Mouse (Mus musculus) liver, embryonic 13.5 days (tissue): Measurements from ENCODE around the gene Rbm47. TPM values are rescaled to one million over a fixed set of nuclear protein-coding genes. Genes with fewer than 3 reads are reported as not detected.

Experiments
- ATAC-seq: fragments of 200-750 bp; cut with Nextera tagmentation; 2 replicates; pipeline ENCODE4 v1.8.0; 2017; ENCODE audit warnings: low read depth, mild to moderate bottlenecking, moderate number of reproducible peaks, moderate library complexity
- DNase-seq: peaks from one replicate; pipeline ENCODE4 v3.0.0; 2022
- H3K27ac ChIP-seq: fragments of 300-500 bp; sonication (generic); 2 replicates; pipeline ENCODE4 v1.5.1; 2015; ENCODE audit warnings: moderate library complexity, mild to moderate bottlenecking, inconsistent platforms
- H3K27me3 ChIP-seq: fragments of 300-500 bp; sonication (generic); 2 replicates; pipeline ENCODE4 v1.6.1; 2015; ENCODE audit warnings: mild to moderate bottlenecking, inconsistent platforms
- H3K36me3 ChIP-seq: fragments of 300-500 bp; sonication (generic); 2 replicates; pipeline ENCODE4 v1.6.1; 2015; ENCODE audit warnings: mild to moderate bottlenecking, inconsistent platforms
- H3K4me1 ChIP-seq: fragments of 300-500 bp; sonication (generic); replicated peaks from 2 replicates; pipeline ENCODE4 v1.6.1; 2015; ENCODE audit warnings: inconsistent platforms
- H3K4me2 ChIP-seq: fragments of 300-500 bp; sonication (generic); 2 replicates; pipeline ENCODE4 v1.6.1; 2015; ENCODE audit warnings: inconsistent platforms, mild to moderate bottlenecking, moderate library complexity
- H3K4me3 ChIP-seq: fragments of 300-500 bp; sonication (generic); replicated peaks from 2 replicates; pipeline ENCODE4 v1.5.1; 2015; ENCODE audit warnings: mild to moderate bottlenecking, inconsistent platforms
- H3K9ac ChIP-seq: fragments of 300-500 bp; sonication (generic); 2 replicates; pipeline ENCODE4 v1.6.1; 2015; ENCODE audit warnings: mild to moderate bottlenecking, inconsistent platforms
- H3K9me3 ChIP-seq: fragments of 300-500 bp; sonication (generic); replicated peaks from 2 replicates; pipeline ENCODE4 v1.6.1; 2016; ENCODE audit warnings: inconsistent platforms
- WGBS: fragments of 180-500 bp; shearing (Covaris S2); methylation state at CpG from one replicate; pipeline ENCODE4 v1.1.7; 2015; ENCODE audit not compliant: insufficient replicate concordance; 5-methylcytosine and 5-hydroxymethylcytosine counted together
- polyA plus RNA-seq: library from polyadenylated mRNA; unstranded; fragments of >200 nt; fragmentation: Nextera tagmentation; extraction: Ambion mirVana; gene quantifications from 2 replicates; pipeline ENCODE4 v1.2.1, GENCODE M21; 2015

Gene Rbm47
- polyA plus RNA-seq, 1 experiment from 2014 or later, result 8.1 TPM

DNA sequence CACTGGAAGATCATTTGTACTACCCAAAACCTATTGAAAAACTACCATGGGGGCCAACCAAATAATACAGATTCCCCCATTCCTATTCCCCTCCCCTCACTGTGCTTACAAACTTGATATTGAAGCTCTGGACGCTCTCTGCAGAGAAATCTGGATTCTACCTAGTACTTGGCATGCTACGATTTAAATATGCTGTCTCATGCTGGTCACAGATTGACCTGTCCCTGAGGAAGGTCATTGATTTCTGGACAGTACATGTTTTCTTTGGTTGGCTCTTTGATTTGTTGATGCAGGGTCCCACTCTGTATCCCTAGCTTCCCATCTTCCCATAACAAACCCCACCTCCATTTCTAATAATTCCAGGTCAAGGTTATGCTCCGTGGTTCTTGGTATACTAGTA, 88.4 kb downstream of the Rbm47 start:
- Histone ChIP-seq H3K9ac (no peak overlapping the region), H3K9me3 (no peaks in the 10 kb centered on the region), H3K4me1 (peaks cover 10% of the 10 kb centered on the region), H3K27ac (no peak overlapping the region), H3K4me3 (no peak overlapping the region), H3K4me2 (no peak overlapping the region), H3K36me3 (no peaks in the 10 kb centered on the region), H3K27me3 (no peaks in the 10 kb centered on the region)
- DNase-seq (no peak), ATAC-seq (no peak)
- WGBS, result 62% methylated on average over 3 of the region's 3 CpGs

DNA sequence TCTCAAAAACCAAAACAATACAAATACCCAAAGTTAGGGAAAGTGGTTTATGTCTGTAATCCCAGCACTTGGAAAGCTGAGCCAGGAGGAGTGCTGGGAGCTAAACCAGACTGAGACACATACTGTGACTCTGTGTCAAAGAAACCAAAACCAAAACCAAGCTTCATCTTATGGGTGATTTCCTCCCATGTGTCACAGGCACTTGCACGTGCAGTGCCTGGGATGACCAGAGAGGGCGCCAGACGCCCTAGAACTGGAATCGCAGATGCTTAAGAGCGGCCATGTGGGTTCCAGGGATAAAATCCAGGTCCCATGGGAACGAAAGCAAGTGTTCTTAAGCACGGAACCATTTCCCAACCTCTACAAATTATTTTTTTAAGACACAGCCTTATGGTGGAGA, 89.6 kb downstream of the Rbm47 start:
- WGBS, result 35% methylated on average over 7 of the region's 7 CpGs
- no peaks in the 10 kb centered on the region for H3K9me3 ChIP-seq
- H3K36me3 ChIP-seq, result no peaks in the 10 kb centered on the region
- peaks cover 15% of the 10 kb centered on the region for H3K4me1 ChIP-seq
- no peak overlapping the region for H3K27ac ChIP-seq
- no peaks in the 10 kb centered on the region for H3K27me3 ChIP-seq
- ATAC-seq (no peak), DNase-seq (peak; percentile 22)
- H3K9ac ChIP-seq, result no peak overlapping the region
- H3K4me2 ChIP-seq, result no peak overlapping the region
- H3K4me3 ChIP-seq, result no peak overlapping the region

DNA sequence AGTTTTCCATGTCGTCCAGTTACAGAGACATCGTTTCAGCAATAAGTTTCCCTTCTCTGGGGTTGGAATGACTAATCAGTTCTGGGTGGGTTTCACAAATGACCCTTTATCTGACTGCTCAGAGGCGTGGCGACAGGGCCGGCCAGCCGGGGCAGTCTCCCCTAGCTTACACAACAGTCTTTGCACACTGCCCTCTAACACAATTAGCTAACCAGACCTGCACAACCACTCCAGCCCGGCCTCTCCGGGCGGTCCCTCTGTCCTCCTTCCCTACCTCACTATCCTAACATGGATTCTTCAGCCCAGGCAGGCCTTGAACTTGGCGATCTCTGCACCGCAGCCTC, 90.7 kb downstream of the Rbm47 start:
- ATAC-seq, result peak; percentile 65
- Histone ChIP-seq H3K9me3 (no peaks in the 10 kb centered on the region), H3K4me2 (peak overlapping the region; percentile 38), H3K4me1 (peaks cover 26% of the 10 kb centered on the region), H3K36me3 (no peaks in the 10 kb centered on the region), H3K27me3 (no peaks in the 10 kb centered on the region), H3K27ac (peak overlapping the region; percentile 71), H3K9ac (no peak overlapping the region), H3K4me3 (no peak overlapping the region)
- WGBS, result 49% methylated on average over 11 of the region's 11 CpGs
- no peak for DNase-seq

DNA sequence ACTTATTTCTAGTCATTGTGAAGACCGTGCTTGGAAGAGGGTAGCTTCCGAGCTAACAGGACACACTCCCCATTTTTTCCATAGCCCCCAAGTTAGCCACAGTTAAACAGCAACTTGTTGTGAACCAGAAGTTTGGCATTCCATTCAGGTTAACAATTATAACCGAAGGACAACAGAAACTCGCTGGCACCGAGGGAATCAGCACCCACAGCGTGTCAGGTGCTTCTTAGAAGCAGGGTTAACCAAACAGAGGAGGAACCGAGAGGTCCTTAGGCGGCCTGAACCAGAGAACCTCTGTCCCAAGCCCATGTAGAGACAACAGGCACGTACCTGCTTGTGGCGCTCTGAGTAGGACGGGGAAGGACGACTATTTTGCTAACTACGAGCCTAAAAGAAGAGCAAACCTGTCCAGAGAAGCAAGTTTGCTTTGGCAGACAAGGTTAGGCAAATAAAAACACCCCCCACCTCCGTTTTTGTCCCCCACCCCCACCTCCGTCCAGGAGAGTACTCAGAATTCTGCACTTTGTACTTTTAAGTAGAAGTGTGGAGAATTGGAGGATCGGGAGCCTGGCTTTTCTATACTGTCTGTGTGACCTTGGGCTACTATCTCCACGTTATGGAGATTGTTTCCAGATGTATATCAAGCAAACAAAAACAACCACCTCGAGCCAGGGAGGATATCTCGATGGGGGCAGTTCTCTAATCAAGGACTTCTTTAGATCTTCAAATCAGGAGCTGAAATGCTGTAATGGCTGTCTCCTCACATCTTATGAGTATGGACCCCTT, 91.3 kb downstream of the Rbm47 start:
- H3K4me1 ChIP-seq, result peaks cover 30% of the 10 kb centered on the region
- no peak overlapping the region for H3K9ac ChIP-seq
- peak overlapping the region; percentile 38 for H3K4me2 ChIP-seq
- peak overlapping the region; percentile 71 for H3K27ac ChIP-seq
- H3K36me3 ChIP-seq, result no peaks in the 10 kb centered on the region
- H3K4me3 ChIP-seq, result peak overlapping the region; percentile 13
- 60% methylated on average over 19 of the region's 19 CpGs for WGBS
- no peaks in the 10 kb centered on the region for H3K9me3 ChIP-seq
- H3K27me3 ChIP-seq, result no peaks in the 10 kb centered on the region
- DNase-seq (no peak), ATAC-seq (peak; percentile 30)

DNA sequence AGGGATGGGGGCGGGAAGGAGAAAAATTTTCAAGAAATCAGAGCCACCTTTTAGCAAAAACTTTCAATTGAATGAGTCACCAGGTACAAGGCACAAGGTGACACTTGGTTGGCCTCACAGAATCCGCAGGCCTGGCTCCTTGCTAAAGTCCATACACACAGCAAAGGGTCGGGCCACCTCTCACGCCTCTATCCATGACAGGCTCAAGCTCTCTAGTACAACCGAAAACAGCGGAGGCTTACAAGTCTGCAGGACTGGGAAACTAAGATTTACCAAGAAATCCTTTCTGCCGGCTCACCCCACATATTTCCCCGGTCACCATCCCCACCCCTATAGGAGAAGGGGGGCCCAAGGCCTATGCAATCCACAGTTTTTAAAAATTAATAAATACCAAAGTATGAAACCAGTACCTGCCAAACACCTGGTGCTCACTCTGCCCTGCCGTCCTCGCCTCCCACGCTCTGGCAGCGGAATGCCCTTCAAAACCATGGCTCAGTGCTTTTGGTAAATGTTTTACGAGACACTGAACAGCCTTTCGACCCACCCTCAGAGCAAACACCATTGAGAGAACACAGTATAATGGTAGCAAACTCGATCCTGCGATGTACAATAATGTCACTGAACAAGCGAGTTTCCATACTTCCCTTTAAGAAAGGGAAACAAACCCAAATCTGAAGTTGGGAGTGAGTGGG, 92.2 kb downstream of the Rbm47 start:
- peak overlapping the region; percentile 45 for H3K4me3 ChIP-seq
- no peak for DNase-seq

DNA sequence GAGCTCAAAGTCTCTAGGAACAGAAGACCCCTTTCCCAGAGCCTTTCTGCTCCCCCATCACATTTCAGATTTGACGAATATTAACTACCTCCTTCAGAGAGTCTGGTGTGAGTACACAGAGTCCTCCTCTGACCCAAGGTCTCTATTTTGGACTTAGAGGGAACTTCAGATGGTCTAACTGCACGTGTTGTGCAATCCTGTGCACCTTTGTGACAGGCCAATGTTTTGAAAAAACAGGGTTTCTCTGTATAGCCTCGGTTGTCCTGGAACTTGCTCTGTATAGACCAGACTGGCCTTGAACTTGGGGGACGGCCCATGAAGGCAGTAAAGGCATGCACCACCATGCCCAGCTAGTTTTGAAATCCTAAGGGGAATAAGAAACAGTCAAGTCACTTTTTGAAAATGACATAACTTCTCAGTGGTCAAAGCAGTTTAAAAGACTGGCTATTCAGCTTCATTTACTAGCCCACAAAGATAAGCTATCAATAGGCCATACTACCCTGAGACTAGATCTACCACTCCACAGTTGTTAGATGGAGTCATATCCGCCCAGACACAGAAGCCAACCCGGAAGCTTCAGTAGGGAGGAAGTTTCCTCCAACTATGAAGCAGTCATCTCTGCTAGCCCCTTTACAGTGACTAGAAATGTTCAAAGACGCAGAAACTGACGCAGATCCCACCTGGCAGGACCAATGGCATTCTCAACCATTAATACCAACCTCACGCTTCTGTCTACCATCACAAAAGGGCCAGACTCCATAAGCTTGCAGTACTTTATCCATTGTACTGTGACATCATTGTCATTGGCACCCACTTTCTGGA, 93.3 kb downstream of the Rbm47 start:
- Histone ChIP-seq H3K4me1 (peaks cover 38% of the 10 kb centered on the region), H3K27ac (no peak overlapping the region), H3K4me3 (peak overlapping the region; percentile 45; the same call in 1 of the 2 replicates), H3K9ac (no peak overlapping the region), H3K27me3 (no peaks in the 10 kb centered on the region), H3K9me3 (no peaks in the 10 kb centered on the region), H3K4me2 (peak overlapping the region; percentile 41), H3K36me3 (no peaks in the 10 kb centered on the region)
- ATAC-seq (no peak), DNase-seq (no peak)
- 46% methylated on average over 9 of the region's 9 CpGs for WGBS

More for the DNA sequence above, 92.2 kb downstream of the Rbm47 start:
- H3K9me3 ChIP-seq, result no peaks in the 10 kb centered on the region
- H3K9ac ChIP-seq, result no peak overlapping the region; the same call in 1 of the 2 replicates
- H3K36me3 ChIP-seq, result no peaks in the 10 kb centered on the region
- H3K27ac ChIP-seq, result peak overlapping the region; percentile 71
- WGBS, result 67% methylated on average over 17 of the region's 17 CpGs
- peaks cover 30% of the 10 kb centered on the region for H3K4me1 ChIP-seq
- H3K4me2 ChIP-seq, result peak overlapping the region; percentile 41
- no peak; the same call in 1 of the 2 replicates for ATAC-seq
- no peaks in the 10 kb centered on the region for H3K27me3 ChIP-seq

DNA sequence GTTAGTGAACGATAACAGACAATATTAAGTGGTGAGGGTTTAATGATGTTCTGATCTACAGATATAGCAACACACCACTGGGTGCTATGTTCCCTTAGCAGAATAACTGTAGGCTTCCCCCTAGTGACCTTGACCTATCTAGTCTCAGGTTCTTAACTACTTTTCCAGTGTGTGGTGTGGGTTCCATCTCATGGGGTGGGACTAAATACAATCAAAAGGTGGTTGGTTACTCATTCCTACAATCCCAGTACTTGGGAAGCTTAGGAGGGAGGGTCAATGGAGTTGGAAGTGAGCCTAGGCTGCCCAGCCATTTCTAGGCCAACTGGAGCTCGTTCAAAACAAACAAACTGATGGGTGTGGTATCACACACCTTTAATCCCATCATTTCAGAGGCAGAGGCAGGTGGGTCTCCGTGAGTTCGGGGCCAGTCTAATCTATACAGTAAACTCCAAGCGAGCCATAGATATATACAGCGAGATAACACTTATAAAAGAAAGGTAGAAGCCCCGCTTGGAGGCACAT, 94.4 kb downstream of the Rbm47 start:
- H3K36me3 ChIP-seq, result no peaks in the 10 kb centered on the region
- no peaks in the 10 kb centered on the region for H3K27me3 ChIP-seq
- peak overlapping the region; percentile 41; the same call in 1 of the 2 replicates for H3K4me2 ChIP-seq
- no peak overlapping the region for H3K27ac ChIP-seq
- 68% methylated on average over 7 of the region's 7 CpGs for WGBS
- no peak overlapping the region for H3K4me3 ChIP-seq
- DNase-seq (no peak), ATAC-seq (no peak)
- H3K9me3 ChIP-seq, result no peaks in the 10 kb centered on the region
- peaks cover 46% of the 10 kb centered on the region for H3K4me1 ChIP-seq
- no peak overlapping the region for H3K9ac ChIP-seq

DNA sequence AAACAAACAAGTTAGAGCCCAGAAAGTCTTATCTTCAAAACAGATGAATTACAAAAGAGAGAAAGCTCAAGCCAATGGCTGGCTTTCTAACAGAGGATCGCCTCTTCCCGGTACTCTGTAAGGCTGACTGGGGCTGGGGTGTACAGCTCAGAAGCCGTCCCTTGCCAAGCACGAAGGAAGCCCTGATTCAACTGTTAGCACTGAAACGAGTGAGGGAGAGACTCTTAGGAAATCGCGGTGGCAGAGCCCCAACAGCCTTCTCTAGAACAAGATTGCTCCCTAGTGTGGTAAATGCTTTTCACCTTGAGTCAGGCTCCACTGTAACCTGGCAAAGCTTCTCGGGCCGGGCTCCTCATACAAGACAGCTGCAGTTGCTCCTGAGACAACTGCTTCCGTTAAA, 95.5 kb downstream of the Rbm47 start:
- Histone ChIP-seq H3K27ac (peak overlapping the region; percentile 43; the same call in 1 of the 2 replicates), H3K9ac (no peak overlapping the region), H3K4me3 (no peak overlapping the region), H3K27me3 (no peaks in the 10 kb centered on the region), H3K4me1 (peaks cover 44% of the 10 kb centered on the region), H3K36me3 (no peaks in the 10 kb centered on the region), H3K9me3 (no peaks in the 10 kb centered on the region), H3K4me2 (peak overlapping the region; percentile 33)
- 30% methylated on average over 10 of the region's 10 CpGs for WGBS
- ATAC-seq, result no peak
- no peak for DNase-seq

DNA sequence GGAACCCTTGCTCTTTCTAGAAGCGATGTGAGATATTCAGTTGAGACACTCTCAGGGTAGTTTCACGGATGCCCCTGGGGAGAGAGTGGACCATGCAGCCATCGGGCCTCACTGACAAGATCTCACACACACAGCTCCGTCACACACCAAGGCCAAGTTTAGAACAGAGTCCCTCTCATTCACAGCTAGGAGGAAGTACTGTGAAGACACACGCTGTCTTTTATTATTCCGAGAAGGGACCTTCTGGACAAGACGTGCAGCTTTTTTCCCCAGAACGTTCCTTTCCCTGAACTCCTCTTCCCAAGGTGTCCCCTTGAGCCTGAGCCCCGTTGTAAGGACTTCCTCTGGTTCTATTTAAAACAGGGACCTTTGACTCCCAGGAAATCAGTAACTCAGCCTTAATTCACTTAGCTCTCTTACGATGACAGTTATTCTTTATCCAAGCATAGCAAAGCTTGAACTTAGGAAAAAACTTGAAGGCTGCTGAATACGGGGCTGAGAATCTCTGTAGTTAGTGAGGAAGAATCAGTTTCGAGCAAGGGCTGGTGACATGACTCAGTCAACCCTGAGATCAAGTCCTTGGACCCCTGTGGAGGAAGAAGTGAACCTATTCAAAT, 96.1 kb downstream of the Rbm47 start:
- no peak overlapping the region for H3K27ac ChIP-seq
- H3K9ac ChIP-seq, result no peak overlapping the region
- H3K9me3 ChIP-seq, result no peaks in the 10 kb centered on the region
- no peaks in the 10 kb centered on the region for H3K27me3 ChIP-seq
- H3K4me2 ChIP-seq, result peak overlapping the region; percentile 33
- ATAC-seq, result no peak
- DNase-seq, result no peak
- H3K4me1 ChIP-seq, result peaks cover 44% of the 10 kb centered on the region
- 46% methylated on average over 12 of the region's 12 CpGs for WGBS
- no peaks in the 10 kb centered on the region for H3K36me3 ChIP-seq
- no peak overlapping the region for H3K4me3 ChIP-seq

DNA sequence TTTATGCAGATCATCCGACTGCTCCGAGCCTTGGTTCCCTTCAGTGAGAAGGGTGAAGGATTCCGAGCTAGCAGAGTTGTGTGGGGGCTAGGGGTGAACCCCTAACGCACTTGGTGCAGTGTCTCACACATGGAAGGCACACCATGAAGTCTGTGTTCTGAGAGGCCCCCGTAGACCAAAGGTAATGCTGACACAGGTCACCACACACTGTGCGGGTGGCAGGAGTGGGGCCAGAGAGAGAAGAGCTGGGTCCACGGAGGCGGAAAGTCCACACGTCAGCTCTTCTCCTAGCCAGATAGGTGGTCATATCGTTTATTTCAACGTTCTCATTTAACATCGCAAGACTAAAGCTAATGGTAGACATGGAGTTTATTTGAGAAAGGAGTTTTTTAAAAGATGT, 97.0 kb downstream of the Rbm47 start:
- Histone ChIP-seq H3K27me3 (no peaks in the 10 kb centered on the region), H3K4me2 (no peak overlapping the region), H3K4me1 (peaks cover 48% of the 10 kb centered on the region), H3K36me3 (no peaks in the 10 kb centered on the region), H3K9ac (no peak overlapping the region), H3K4me3 (no peak overlapping the region), H3K9me3 (no peaks in the 10 kb centered on the region), H3K27ac (0 out of 2 replicates have a peak overlapping the region, but pooled peaks have one; percentile 51)
- WGBS, result 75% methylated on average over 12 of the region's 12 CpGs
- no peak for ATAC-seq
- no peak for DNase-seq
